Mouse (Mus musculus) neutrophil, adult 59 days (primary cell): Measurements from ENCODE around the gene Nsun4. TPM values are rescaled to one million over a fixed set of nuclear protein-coding genes. Genes with fewer than 3 reads are reported as not detected.

Experiments
- total RNA-seq, 2 experiments: library from RNA; stranded (reverse); gene quantifications; 1 replicate in 1 of 2; 2 replicates in 1 of 2; pipeline ENCODE4 v1.2.4; 2023

The Nsun4 gene
- 1 to 10 TPM; 7.0 to 8.9 TPM for total RNA-seq

GRCm38 (mm10) chr4:116053399-116053961 is at the start of gene Nsun4:
Gene Nsun4, minus strand, starts transcription at chr4:116053876.

GRCm38 (mm10) chr4:116074861-116075620 is 21.4 kb upstream of the Nsun4 start, which contains the start of the genes Uqcrh and Lrrc41:
Gene Uqcrh, minus strand, starts transcription at chr4:116075071.
Gene Lrrc41, plus strand, starts transcription at chr4:116075269.

GRCm38 (mm10) chr4:116017902-116018746 is 35.6 kb downstream of the Nsun4 start, which contains the start of gene Faah:
Gene Faah, minus strand, starts transcription at chr4:116017926.

Other genes starting within 250 kb of the Nsun4 start
- 10 to 100 TPM; 15.1 to 19.0 TPM for gene Mob3c, start 225.8 kb downstream of the Nsun4 start, total RNA-seq
- 100 to 1,000 TPM; 114 to 134 TPM for gene Mknk1, start 214.7 kb downstream of the Nsun4 start, total RNA-seq
- gene Kncn, start 169.5 kb downstream of the Nsun4 start, total RNA-seq: under 1 TPM in 1 of 2 experiments, not detected in 1; 0.42 TPM
- not detected for gene 6430628N08Rik, start 163.2 kb downstream of the Nsun4 start, total RNA-seq
- gene Dmbx1, start 114.0 kb downstream of the Nsun4 start, total RNA-seq: not detected
- 1 to 10 TPM; 1.1 to 1.4 TPM for gene Faah, start 36.0 kb downstream of the Nsun4 start, total RNA-seq
- gene Uqcrh, start 21.2 kb upstream of the Nsun4 start, total RNA-seq: 100 to 1,000 TPM; 201 to 227 TPM
- gene Lrrc41, start 21.4 kb upstream of the Nsun4 start, total RNA-seq: 10 to 100 TPM; 18.4 to 22.5 TPM
- gene Rad54l, start 69.8 kb upstream of the Nsun4 start, total RNA-seq: 10 to 100 TPM; 16.7 to 20.1 TPM
- 1 to 10 TPM; 8.4 to 8.7 TPM for gene Pomgnt1, start 70.0 kb upstream of the Nsun4 start, total RNA-seq
- gene Lurap1, start 97.5 kb upstream of the Nsun4 start, total RNA-seq: under 1 TPM in 1 of 2 experiments, not detected in 1; 0.09 TPM
- not detected for gene Tspan1, start 113.7 kb upstream of the Nsun4 start, total RNA-seq
- gene 1700042G07Rik, start 119.5 kb upstream of the Nsun4 start, total RNA-seq: not detected
- not detected for gene Gm49337, start 119.5 kb upstream of the Nsun4 start, total RNA-seq
- gene Pik3r3, start 167.7 kb upstream of the Nsun4 start, total RNA-seq: under 1 TPM; 0.13 to 0.58 TPM